Mouse (Mus musculus): ENCODE data around the gene Hoxc8. TPM values are rescaled to one million over a fixed set of nuclear protein-coding genes. Genes with fewer than 3 reads are reported as not detected.

Hoxc8 gene
- polyA plus RNA-seq, 1 experiment from 2014 or later = not detected

GRCm38 (mm10) chr15:103015406-103016166 is 25.2 kb downstream of the Hoxc8 start:
- WGBS = 2% methylated on average over 19 of the region's 19 CpGs
- Histone ChIP-seq H3K4me2 (ENCODE audit: low read length) (no peak overlapping the region), H3K27me3 (replicated peaks; ENCODE audit: control insufficient read depth, insufficient read depth, low read length) (peaks cover 96% of the 10 kb centered on the region), H3K36me3 (ENCODE audit: control insufficient read depth, insufficient read depth, low read length) (no peaks in the 10 kb centered on the region), H3K4me1 (ENCODE audit: control insufficient read depth, insufficient read depth, low read length) (no peaks in the 10 kb centered on the region), H3K27ac (ENCODE audit: low read depth, low read length) (no peak overlapping the region), H3K4me3 (ENCODE audit: low read depth, low read length) (no peak overlapping the region), H3K9me3 (replicated peaks; ENCODE audit: control insufficient read depth, low read length) (no peaks in the 10 kb centered on the region), H3K9ac (ENCODE audit: low read length) (no peak overlapping the region)
- no peak for DNase-seq (ENCODE audit: low spot score)
- ATAC-seq = no peak

- Histone ChIP-seq H3K4me3 (ENCODE audit: low read depth, low read length) (no peak within 1 kb of the TSS), H3K9me3 (replicated peaks; ENCODE audit: control insufficient read depth, low read length) (no peaks in the 10 kb centered on the region), H3K4me1 (ENCODE audit: control insufficient read depth, insufficient read depth, low read length) (no peaks in the 10 kb centered on the region), H3K27ac (ENCODE audit: low read depth, low read length) (no peak within 1 kb of the TSS), H3K36me3 (ENCODE audit: control insufficient read depth, insufficient read depth, low read length) (no peaks in the 10 kb centered on the region), H3K9ac (ENCODE audit: low read length) (no peak within 1 kb of the TSS), H3K27me3 (replicated peaks; ENCODE audit: control insufficient read depth, insufficient read depth, low read length) (peaks cover 100% of the 10 kb centered on the region), H3K4me2 (ENCODE audit: low read length) (no peak within 1 kb of the TSS)
- ATAC-seq (no peak), DNase-seq (ENCODE audit: low spot score) (no peak)
- 1% methylated on average over 9 of the region's 9 CpGs for whole genome bisulfite sequencing
Observed at GRCm38 (mm10) chr15:103018636-103019035, 28.2 kb downstream of the Hoxc8 start, which contains the start of gene Hoxc4. Hoxc4 (plus strand) TSS chr15:103018934.

DNA sequence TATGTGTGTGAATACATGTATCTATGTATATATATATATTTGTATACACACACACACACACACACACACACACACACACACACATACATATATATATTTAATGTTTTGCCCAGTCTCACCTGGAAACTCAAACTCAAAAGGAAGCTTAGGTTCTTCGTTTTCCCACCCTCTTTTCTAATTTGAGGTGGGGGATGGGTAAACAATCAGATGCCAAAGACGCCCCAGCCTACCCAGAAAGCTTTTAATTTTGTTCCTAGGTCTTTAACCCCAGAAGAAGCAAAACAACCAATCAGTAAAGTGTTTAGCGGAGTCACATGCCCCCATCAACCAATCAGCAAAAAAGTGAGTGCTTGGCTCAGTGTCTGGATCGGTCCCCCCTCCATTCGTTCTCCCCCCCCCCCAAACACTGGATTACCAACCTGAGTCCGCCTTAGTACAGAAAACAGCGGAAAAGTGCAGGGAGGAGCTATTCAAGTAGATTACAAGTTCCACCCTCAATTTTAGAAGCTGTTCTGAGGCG is 30.6 kb downstream of the Hoxc8 start:
- Histone ChIP-seq H3K4me1 (ENCODE audit: control insufficient read depth, insufficient read depth, low read length) (no peaks in the 10 kb centered on the region), H3K4me2 (ENCODE audit: low read length) (no peak overlapping the region), H3K4me3 (ENCODE audit: low read depth, low read length) (no peak overlapping the region), H3K27ac (ENCODE audit: low read depth, low read length) (no peak overlapping the region), H3K27me3 (replicated peaks; ENCODE audit: control insufficient read depth, insufficient read depth, low read length) (peaks cover 99% of the 10 kb centered on the region), H3K36me3 (ENCODE audit: control insufficient read depth, insufficient read depth, low read length) (no peaks in the 10 kb centered on the region), H3K9me3 (replicated peaks; ENCODE audit: control insufficient read depth, low read length) (no peaks in the 10 kb centered on the region), H3K9ac (ENCODE audit: low read length) (no peak overlapping the region)
- DNase-seq (ENCODE audit: low spot score) = no peak
- WGBS = 0% methylated on average over 8 of the region's 8 CpGs
- no peak for ATAC-seq

- Histone ChIP-seq H3K9ac (ENCODE audit: low read length) (no peak overlapping the region), H3K27ac (ENCODE audit: low read depth, low read length) (no peak overlapping the region)
- 4% methylated on average over 8 of the region's 8 CpGs for WGBS
Observed at GRCm38 (mm10) chr15:103021544-103021943, 31.1 kb downstream of the Hoxc8 start.

DNA sequence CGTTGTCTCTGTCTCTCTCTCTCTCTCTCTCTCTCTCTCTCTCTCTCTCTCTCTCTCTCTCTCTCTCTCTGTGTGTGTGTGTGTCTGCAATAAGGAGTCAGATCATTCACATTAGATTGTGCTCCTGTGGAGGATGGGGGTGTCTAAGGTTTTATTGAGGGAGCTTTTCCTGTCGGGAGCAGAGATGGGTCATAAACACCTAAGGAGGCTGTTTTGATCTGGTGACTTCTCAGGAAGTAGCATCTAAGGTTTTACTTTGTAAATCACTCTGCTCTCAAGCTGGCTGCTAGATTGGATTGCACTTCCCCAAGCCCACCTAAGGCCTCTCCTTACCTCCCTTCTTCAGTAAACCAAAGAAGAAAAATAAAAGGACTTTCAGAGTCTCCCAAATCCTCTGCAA is 33.7 kb downstream of the Hoxc8 start:
- DNase-seq (ENCODE audit: low spot score) (no peak), ATAC-seq (no peak)
- Histone ChIP-seq H3K9ac (ENCODE audit: low read length) (no peak overlapping the region), H3K4me3 (ENCODE audit: low read depth, low read length) (no peak overlapping the region), H3K9me3 (replicated peaks; ENCODE audit: control insufficient read depth, low read length) (no peaks in the 10 kb centered on the region), H3K4me1 (ENCODE audit: control insufficient read depth, insufficient read depth, low read length) (no peaks in the 10 kb centered on the region), H3K4me2 (ENCODE audit: low read length) (no peak overlapping the region), H3K36me3 (ENCODE audit: control insufficient read depth, insufficient read depth, low read length) (no peaks in the 10 kb centered on the region), H3K27me3 (replicated peaks; ENCODE audit: control insufficient read depth, insufficient read depth, low read length) (peaks cover 99% of the 10 kb centered on the region), H3K27ac (ENCODE audit: low read depth, low read length) (no peak overlapping the region)
- 2% methylated on average over 2 of the region's 2 CpGs for WGBS

More at GRCm38 (mm10) chr15:103021544-103021943, 31.1 kb downstream of the Hoxc8 start:
- H3K9me3 ChIP-seq (replicated peaks; ENCODE audit: control insufficient read depth, low read length) = no peaks in the 10 kb centered on the region
- H3K36me3 ChIP-seq (ENCODE audit: control insufficient read depth, insufficient read depth, low read length) = no peaks in the 10 kb centered on the region
- no peak overlapping the region for H3K4me2 ChIP-seq (ENCODE audit: low read length)
- H3K4me3 ChIP-seq (ENCODE audit: low read depth, low read length) = no peak overlapping the region
- no peak for ATAC-seq
- no peak for DNase-seq (ENCODE audit: low spot score)
- no peaks in the 10 kb centered on the region for H3K4me1 ChIP-seq (ENCODE audit: control insufficient read depth, insufficient read depth, low read length)
- H3K27me3 ChIP-seq (replicated peaks; ENCODE audit: control insufficient read depth, insufficient read depth, low read length) = peaks cover 99% of the 10 kb centered on the region

DNA sequence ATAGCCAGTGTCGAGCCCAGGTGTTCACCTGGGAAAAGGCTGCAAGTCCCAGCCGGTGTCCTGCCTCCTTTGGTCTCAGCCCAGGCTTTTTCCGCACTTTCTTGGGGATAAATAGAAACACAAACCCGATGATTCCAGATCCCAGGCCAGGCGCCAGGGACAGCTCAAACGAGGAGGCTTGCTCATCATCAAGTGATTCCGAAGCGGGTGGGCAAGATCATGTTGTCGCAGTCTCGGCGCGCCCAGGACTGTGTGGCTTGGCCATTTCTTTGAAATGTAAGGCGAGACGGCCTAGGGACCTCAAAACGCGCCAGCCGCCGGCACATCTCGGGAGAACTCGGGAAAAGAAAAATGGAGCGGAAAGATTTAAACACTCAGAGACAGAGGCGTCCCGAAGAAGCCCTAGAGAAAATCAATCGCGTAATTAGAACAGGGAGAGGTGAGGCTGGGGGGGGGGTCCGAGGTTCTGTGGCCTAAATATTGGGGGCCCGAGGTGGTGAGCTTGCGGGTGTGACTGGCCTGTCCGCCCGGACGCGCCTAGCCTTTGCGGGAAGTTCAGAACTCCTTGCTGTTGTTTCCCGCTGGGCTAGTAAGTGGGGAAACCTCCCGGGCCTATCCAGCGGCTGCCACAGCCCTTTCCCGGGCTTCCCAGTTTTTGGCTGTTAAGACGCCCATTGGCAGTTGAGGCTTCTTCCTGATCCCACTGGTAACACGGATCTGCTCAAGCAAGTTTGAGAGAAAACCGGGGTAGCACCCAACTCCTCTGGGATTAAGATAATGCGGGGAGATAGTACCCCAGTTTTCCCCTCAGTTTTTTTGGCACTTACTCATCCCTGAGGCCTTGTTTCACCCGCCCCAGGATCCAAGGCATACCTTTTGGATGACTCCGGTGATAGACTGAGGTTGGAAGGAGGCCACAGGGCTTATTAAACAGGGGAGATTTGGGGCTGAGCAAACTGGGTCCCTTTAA is 37.1 kb downstream of the Hoxc8 start:
- no peak overlapping the region for H3K4me3 ChIP-seq (ENCODE audit: low read depth, low read length)
- WGBS = under 1% methylated on average over 43 of the region's 43 CpGs
- DNase-seq (ENCODE audit: low spot score) (no peak), ATAC-seq (no peak)
- H3K27ac ChIP-seq (ENCODE audit: low read depth, low read length) = no peak overlapping the region
- no peaks in the 10 kb centered on the region for H3K4me1 ChIP-seq (ENCODE audit: control insufficient read depth, insufficient read depth, low read length)
- no peaks in the 10 kb centered on the region for H3K9me3 ChIP-seq (replicated peaks; ENCODE audit: control insufficient read depth, low read length)
- peaks cover 97% of the 10 kb centered on the region for H3K27me3 ChIP-seq (replicated peaks; ENCODE audit: control insufficient read depth, insufficient read depth, low read length)
- no peak overlapping the region for H3K4me2 ChIP-seq (ENCODE audit: low read length)
- H3K36me3 ChIP-seq (ENCODE audit: control insufficient read depth, insufficient read depth, low read length) = no peaks in the 10 kb centered on the region
- no peak overlapping the region for H3K9ac ChIP-seq (ENCODE audit: low read length)

- Histone ChIP-seq H3K27ac (ENCODE audit: low read depth, low read length) (no peak overlapping the region), H3K9ac (ENCODE audit: low read length) (no peak overlapping the region), H3K4me2 (ENCODE audit: low read length) (no peak overlapping the region), H3K4me3 (ENCODE audit: low read depth, low read length) (no peak overlapping the region), H3K9me3 (replicated peaks; ENCODE audit: control insufficient read depth, low read length) (no peaks in the 10 kb centered on the region), H3K4me1 (ENCODE audit: control insufficient read depth, insufficient read depth, low read length) (no peaks in the 10 kb centered on the region), H3K27me3 (replicated peaks; ENCODE audit: control insufficient read depth, insufficient read depth, low read length) (peaks cover 94% of the 10 kb centered on the region), H3K36me3 (ENCODE audit: control insufficient read depth, insufficient read depth, low read length) (no peaks in the 10 kb centered on the region)
- no peak for DNase-seq (ENCODE audit: low spot score)
- WGBS = 5% methylated on average over 9 of the region's 9 CpGs
- no peak for ATAC-seq
Observed at GRCm38 (mm10) chr15:103028916-103029512, 38.6 kb downstream of the Hoxc8 start.

GRCm38 (mm10) chr15:103030142-103030541 is 39.7 kb downstream of the Hoxc8 start:
- 1% methylated on average over 8 of the region's 8 CpGs for WGBS
- H3K27ac ChIP-seq (ENCODE audit: low read depth, low read length) = no peak overlapping the region
- no peak overlapping the region for H3K4me3 ChIP-seq (ENCODE audit: low read depth, low read length)
- peaks cover 94% of the 10 kb centered on the region for H3K27me3 ChIP-seq (replicated peaks; ENCODE audit: control insufficient read depth, insufficient read depth, low read length)
- DNase-seq (ENCODE audit: low spot score) (no peak), ATAC-seq (no peak)
- H3K4me1 ChIP-seq (ENCODE audit: control insufficient read depth, insufficient read depth, low read length) = no peaks in the 10 kb centered on the region
- H3K4me2 ChIP-seq (ENCODE audit: low read length) = no peak overlapping the region
- no peaks in the 10 kb centered on the region for H3K36me3 ChIP-seq (ENCODE audit: control insufficient read depth, insufficient read depth, low read length)
- H3K9ac ChIP-seq (ENCODE audit: low read length) = no peak overlapping the region
- H3K9me3 ChIP-seq (replicated peaks; ENCODE audit: control insufficient read depth, low read length) = no peaks in the 10 kb centered on the region
